Mouse (Mus musculus): ENCODE results near the gene Bsn.

The Bsn gene

GRCm38 (mm10) chr9:108085261-108085660 is 104.9 kb downstream of the Bsn start:
- no peak for DNase-seq (ENCODE audit: low read depth, low spot score)
- H3K36me3 ChIP-seq (ENCODE audit: control insufficient read depth, insufficient read depth, low read length, poor library complexity, severe bottlenecking) = peaks cover 20% of the 10 kb centered on the region
- no peaks in the 10 kb centered on the region for H3K27me3 ChIP-seq (ENCODE audit: control insufficient read depth, insufficient read depth, low read length, poor library complexity, severe bottlenecking)

GRCm38 (mm10) chr9:108083561-108083960 is 106.6 kb downstream of the Bsn start:
- Histone ChIP-seq H3K27me3 (ENCODE audit: control insufficient read depth, insufficient read depth, low read length, poor library complexity, severe bottlenecking) (no peaks in the 10 kb centered on the region), H3K36me3 (ENCODE audit: control insufficient read depth, insufficient read depth, low read length, poor library complexity, severe bottlenecking) (peaks cover 18% of the 10 kb centered on the region)
- no peak for DNase-seq (ENCODE audit: low read depth, low spot score)

- Histone ChIP-seq H3K36me3 (ENCODE audit: control insufficient read depth, insufficient read depth, low read length, poor library complexity, severe bottlenecking) (peaks cover 15% of the 10 kb centered on the region), H3K27me3 (ENCODE audit: control insufficient read depth, insufficient read depth, low read length, poor library complexity, severe bottlenecking) (no peaks in the 10 kb centered on the region)
- peak; percentile 56 for DNase-seq (ENCODE audit: low read depth, low spot score)
These were observed 107.2 kb downstream of the Bsn start, which contains the start of gene Rnf123 for GRCm38 (mm10) chr9:108082988-108083431. Gene Rnf123, minus strand, starts transcription at chr9:108083346.

GRCm38 (mm10) chr9:108082549-108082948 is 107.6 kb downstream of the Bsn start:
- Histone ChIP-seq H3K27me3 (ENCODE audit: control insufficient read depth, insufficient read depth, low read length, poor library complexity, severe bottlenecking) (no peaks in the 10 kb centered on the region), H3K36me3 (ENCODE audit: control insufficient read depth, insufficient read depth, low read length, poor library complexity, severe bottlenecking) (peaks cover 12% of the 10 kb centered on the region)
- DNase-seq (ENCODE audit: low read depth, low spot score) = peak; percentile 38

- H3K36me3 ChIP-seq (ENCODE audit: control insufficient read depth, insufficient read depth, low read length, poor library complexity, severe bottlenecking) = peaks cover 4% of the 10 kb centered on the region
- H3K27me3 ChIP-seq (ENCODE audit: control insufficient read depth, insufficient read depth, low read length, poor library complexity, severe bottlenecking) = no peaks in the 10 kb centered on the region
- DNase-seq (ENCODE audit: low read depth, low spot score) = no peak
These were observed 110.0 kb downstream of the Bsn start, which contains the start of gene Mst1 for GRCm38 (mm10) chr9:108080168-108080567. Gene Mst1, plus strand, starts transcription at chr9:108080436.

GRCm38 (mm10) chr9:108073141-108073930 is 116.8 kb downstream of the Bsn start:
- Histone ChIP-seq H3K27me3 (ENCODE audit: control insufficient read depth, insufficient read depth, low read length, poor library complexity, severe bottlenecking) (no peaks in the 10 kb centered on the region), H3K36me3 (ENCODE audit: control insufficient read depth, insufficient read depth, low read length, poor library complexity, severe bottlenecking) (peaks cover 2% of the 10 kb centered on the region)
- no peak for DNase-seq (ENCODE audit: low read depth, low spot score)

- Histone ChIP-seq H3K27me3 (ENCODE audit: control insufficient read depth, insufficient read depth, low read length, poor library complexity, severe bottlenecking) (no peaks in the 10 kb centered on the region), H3K36me3 (ENCODE audit: control insufficient read depth, insufficient read depth, low read length, poor library complexity, severe bottlenecking) (peaks cover 2% of the 10 kb centered on the region)
- no peak for DNase-seq (ENCODE audit: low read depth, low spot score)
These were observed 117.7 kb downstream of the Bsn start for GRCm38 (mm10) chr9:108072481-108072924.

GRCm38 (mm10) chr9:108071801-108072200 is 118.4 kb downstream of the Bsn start:
- Histone ChIP-seq H3K36me3 (ENCODE audit: control insufficient read depth, insufficient read depth, low read length, poor library complexity, severe bottlenecking) (peaks cover 2% of the 10 kb centered on the region), H3K27me3 (ENCODE audit: control insufficient read depth, insufficient read depth, low read length, poor library complexity, severe bottlenecking) (no peaks in the 10 kb centered on the region)
- DNase-seq (ENCODE audit: low read depth, low spot score) = no peak

GRCm38 (mm10) chr9:108069529-108069928 is 120.7 kb downstream of the Bsn start:
- Histone ChIP-seq H3K36me3 (ENCODE audit: control insufficient read depth, insufficient read depth, low read length, poor library complexity, severe bottlenecking) (peaks cover 3% of the 10 kb centered on the region; the same call in 1 of the 2 replicates), H3K27me3 (ENCODE audit: control insufficient read depth, insufficient read depth, low read length, poor library complexity, severe bottlenecking) (no peaks in the 10 kb centered on the region)
- no peak for DNase-seq (ENCODE audit: low read depth, low spot score)

GRCm38 (mm10) chr9:108069007-108069406 is 121.2 kb downstream of the Bsn start:
- H3K27me3 ChIP-seq (ENCODE audit: control insufficient read depth, insufficient read depth, low read length, poor library complexity, severe bottlenecking) = no peaks in the 10 kb centered on the region
- no peak for DNase-seq (ENCODE audit: low read depth, low spot score)
- peaks cover 3% of the 10 kb centered on the region; the same call in 1 of the 2 replicates for H3K36me3 ChIP-seq (ENCODE audit: control insufficient read depth, insufficient read depth, low read length, poor library complexity, severe bottlenecking)

- DNase-seq (ENCODE audit: low read depth, low spot score) = peak; percentile 90
- Histone ChIP-seq H3K27me3 (ENCODE audit: control insufficient read depth, insufficient read depth, low read length, poor library complexity, severe bottlenecking) (no peaks in the 10 kb centered on the region), H3K36me3 (ENCODE audit: control insufficient read depth, insufficient read depth, low read length, poor library complexity, severe bottlenecking) (peaks cover 3% of the 10 kb centered on the region; the same call in 1 of the 2 replicates)
These were observed 122.3 kb downstream of the Bsn start for GRCm38 (mm10) chr9:108067900-108068299.

- DNase-seq (ENCODE audit: low read depth, low spot score) = no peak
- Histone ChIP-seq H3K36me3 (ENCODE audit: control insufficient read depth, insufficient read depth, low read length, poor library complexity, severe bottlenecking) (peaks cover 5% of the 10 kb centered on the region), H3K27me3 (ENCODE audit: control insufficient read depth, insufficient read depth, low read length, poor library complexity, severe bottlenecking) (no peaks in the 10 kb centered on the region)
These were observed 123.0 kb downstream of the Bsn start for GRCm38 (mm10) chr9:108067199-108067598.

GRCm38 (mm10) chr9:108065491-108066011 is 124.6 kb downstream of the Bsn start:
- Histone ChIP-seq H3K27me3 (ENCODE audit: control insufficient read depth, insufficient read depth, low read length, poor library complexity, severe bottlenecking) (no peaks in the 10 kb centered on the region), H3K36me3 (ENCODE audit: control insufficient read depth, insufficient read depth, low read length, poor library complexity, severe bottlenecking) (peaks cover 12% of the 10 kb centered on the region)
- DNase-seq (ENCODE audit: low read depth, low spot score) = peak; percentile 71

GRCm38 (mm10) chr9:108063361-108063760 is 126.8 kb downstream of the Bsn start:
- DNase-seq (ENCODE audit: low read depth, low spot score) = no peak
- Histone ChIP-seq H3K27me3 (ENCODE audit: control insufficient read depth, insufficient read depth, low read length, poor library complexity, severe bottlenecking) (no peaks in the 10 kb centered on the region), H3K36me3 (ENCODE audit: control insufficient read depth, insufficient read depth, low read length, poor library complexity, severe bottlenecking) (peaks cover 15% of the 10 kb centered on the region)

GRCm38 (mm10) chr9:108062142-108062541 is 128.0 kb downstream of the Bsn start:
- DNase-seq (ENCODE audit: low read depth, low spot score) = no peak
- no peaks in the 10 kb centered on the region for H3K27me3 ChIP-seq (ENCODE audit: control insufficient read depth, insufficient read depth, low read length, poor library complexity, severe bottlenecking)
- peaks cover 15% of the 10 kb centered on the region for H3K36me3 ChIP-seq (ENCODE audit: control insufficient read depth, insufficient read depth, low read length, poor library complexity, severe bottlenecking)

All from splenic B cell, adult 2 months (primary cell).